Mouse (Mus musculus) thymus, adult 2 months (tissue): ENCODE results near the gene P2rx1.
A peak's percentile ranks its signal among the peaks of the same experiment; 100 is the strongest.

ENCODE experiments used
- CTCF ChIP-seq: fragments of 200-500 bp; IDR thresholded peaks from 2 replicates; pipeline ENCODE4 v1.5.1; 2012; ENCODE audit warnings: mild to moderate bottlenecking, control low read depth, low read length, moderate library complexity, borderline replicate concordance; ENCODE audit not compliant: control insufficient read depth, poor library complexity, insufficient read depth; ENCODE audit errors: extremely low read depth
- POLR2A ChIP-seq: fragments of 200-500 bp; IDR thresholded peaks from 2 replicates; pipeline ENCODE4 v1.6.1; 2012; ENCODE audit warnings: mild to moderate bottlenecking, low read length, control low read depth, moderate library complexity; ENCODE audit not compliant: control insufficient read depth, poor library complexity, insufficient read depth; ENCODE audit errors: extremely low read depth

DNA sequence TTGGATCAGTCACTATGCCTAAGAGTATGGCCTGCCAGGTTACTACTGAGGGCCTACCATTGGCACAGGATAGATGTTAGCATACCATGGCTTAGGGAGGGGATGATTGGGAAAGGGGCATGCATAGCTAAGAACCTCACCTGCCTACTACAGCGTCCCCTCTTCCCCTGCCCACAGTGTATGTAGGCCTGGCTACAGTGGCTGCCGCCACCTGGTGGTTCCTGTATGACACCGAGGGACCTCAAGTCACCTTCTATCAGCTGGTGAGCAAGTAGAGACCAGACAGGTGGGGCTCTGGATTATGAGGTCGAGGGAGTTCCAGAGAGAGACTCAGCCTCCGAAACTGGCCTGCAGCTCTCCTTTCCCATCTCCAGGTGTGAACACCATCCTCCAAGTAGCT is 15.6 kb upstream of the P2rx1 start:
- TF ChIP-seq CTCF (0 out of 2 replicates have a peak, but pooled peaks have one; percentile 37), POLR2A (no peak)
